In genomic region chr1:143929567-143930165, GRCm38 (mm10) we compare ENCODE assay signal across 26 mouse cellular contexts.
A peak's percentile ranks its signal among the peaks of the same experiment; 100 is the strongest.
DNase-seq lines count a peak whose midpoint lies in the region; ATAC-seq lines count a peak whose summit lies in the region.
"Had no signal": no experiment of that assay in that cellular context is flagged by ENCODE, and none has a peak within 500 bp of the region (broad histone marks: within the 10 kb centered on the region; RNA-seq: fewer than 3 reads in every experiment).

No protein-coding gene starts in this region.

- H3K27ac ChIP-seq in embryonic facial prominence, embryonic 11.5 days (replicated peaks; ENCODE audit: low read depth, low read length): no peak overlapping the region
- H3K27ac ChIP-seq in embryonic facial prominence, embryonic 10.5 days (replicated peaks): no peak overlapping the region
- no peak overlapping the region for H3K27ac ChIP-seq in embryonic facial prominence, embryonic 14.5 days (replicated peaks; ENCODE audit: low read depth, low read length)
- H3K27ac ChIP-seq in stomach, embryonic 16.5 days (ENCODE audit: low read length): no peak overlapping the region
- H3K27ac ChIP-seq: embryonic facial prominence, embryonic 15.5 days; gastrocnemius, adult 2 months; heart, embryonic 15.5 days; hindbrain, embryonic 10.5 days; hindbrain, embryonic 13.5 days; intestine, embryonic 15.5 days had no signal

- no peak for ATAC-seq in embryonic facial prominence, embryonic 11.5 days (replicated peaks; ENCODE audit: insufficient number of reproducible peaks, low FRiP score, low TSS enrichment, low read depth)
- ATAC-seq in embryonic facial prominence, embryonic 14.5 days (ENCODE audit: low read depth): peak; percentile 33; the same call in 1 of the 2 replicates
- peak; percentile 40; the same call in 1 of the 2 replicates for ATAC-seq in stomach, embryonic 16.5 days (ENCODE audit: insufficient read depth, low FRiP score)
- ATAC-seq: forebrain, embryonic 14.5 days; forebrain, postnatal 0 days; hindbrain, embryonic 16.5 days; intestine, embryonic 15.5 days; Patski had no signal

- no peak overlapping the region for H3K9ac ChIP-seq in embryonic facial prominence, embryonic 11.5 days (replicated peaks; ENCODE audit: low read length)
- no peak overlapping the region for H3K9ac ChIP-seq in embryonic facial prominence, embryonic 14.5 days (ENCODE audit: low read depth, low read length)
- no peak overlapping the region for H3K9ac ChIP-seq in stomach, embryonic 16.5 days (ENCODE audit: low read length)
- H3K9ac ChIP-seq: embryonic facial prominence, embryonic 15.5 days; forebrain, postnatal 0 days; heart, embryonic 12.5 days; heart, embryonic 15.5 days; hindbrain, embryonic 13.5 days; intestine, embryonic 15.5 days had no signal

- H3K27me3 ChIP-seq in embryonic facial prominence, embryonic 11.5 days (ENCODE audit: control insufficient read depth, insufficient read depth, low read length): no peaks in the 10 kb centered on the region
- no peaks in the 10 kb centered on the region for H3K27me3 ChIP-seq in embryonic facial prominence, embryonic 10.5 days (replicated peaks; ENCODE audit: low read depth, poor library complexity, severe bottlenecking)
- no peaks in the 10 kb centered on the region for H3K27me3 ChIP-seq in embryonic facial prominence, embryonic 14.5 days (replicated peaks; ENCODE audit: control insufficient read depth, insufficient read depth, low read length)
- no peaks in the 10 kb centered on the region for H3K27me3 ChIP-seq in stomach, embryonic 16.5 days (ENCODE audit: control insufficient read depth, insufficient read depth, low read length)
- H3K27me3 ChIP-seq: embryonic facial prominence, embryonic 15.5 days; heart, embryonic 12.5 days; heart, embryonic 15.5 days; hindbrain, embryonic 13.5 days; intestine, embryonic 15.5 days had no signal

- no peak overlapping the region for H3K4me2 ChIP-seq in embryonic facial prominence, embryonic 11.5 days (ENCODE audit: low read depth, low read length)
- no peak overlapping the region for H3K4me2 ChIP-seq in embryonic facial prominence, embryonic 14.5 days (ENCODE audit: low read depth, low read length)
- H3K4me2 ChIP-seq in stomach, embryonic 16.5 days (ENCODE audit: low read depth, low read length): no peak overlapping the region
- H3K4me2 ChIP-seq: embryonic facial prominence, embryonic 15.5 days; heart, embryonic 12.5 days; heart, embryonic 15.5 days; hindbrain, embryonic 13.5 days; intestine, embryonic 15.5 days had no signal

- WGBS in embryonic facial prominence, embryonic 11.5 days: 58% methylated on average over 5 of the region's 5 CpGs
- WGBS in embryonic facial prominence, embryonic 10.5 days: 71% methylated on average over 5 of the region's 5 CpGs
- 55% methylated on average over 5 of the region's 5 CpGs for WGBS in embryonic facial prominence, embryonic 14.5 days
- WGBS in stomach, embryonic 16.5 days: 54% methylated on average over 5 of the region's 5 CpGs

- H3K4me1 ChIP-seq in embryonic facial prominence, embryonic 11.5 days (ENCODE audit: control insufficient read depth, insufficient read depth, low read length): no peaks in the 10 kb centered on the region
- H3K4me1 ChIP-seq in embryonic facial prominence, embryonic 10.5 days: 0 out of 2 replicates have a peak, but pooled peaks cover 4% of the 10 kb centered on the region
- no peaks in the 10 kb centered on the region for H3K4me1 ChIP-seq in embryonic facial prominence, embryonic 14.5 days (ENCODE audit: control insufficient read depth, insufficient read depth, low read length)
- no peaks in the 10 kb centered on the region for H3K4me1 ChIP-seq in stomach, embryonic 16.5 days (ENCODE audit: control insufficient read depth, insufficient read depth, low read length)
- H3K4me1 ChIP-seq: embryonic facial prominence, embryonic 15.5 days; heart, embryonic 15.5 days; hindbrain, embryonic 13.5 days; intestine, embryonic 15.5 days had no signal

- H3K9me3 ChIP-seq in embryonic facial prominence, embryonic 11.5 days (replicated peaks; ENCODE audit: control insufficient read depth, low read length): no peaks in the 10 kb centered on the region
- no peaks in the 10 kb centered on the region for H3K9me3 ChIP-seq in embryonic facial prominence, embryonic 10.5 days
- H3K9me3 ChIP-seq in embryonic facial prominence, embryonic 14.5 days (ENCODE audit: control insufficient read depth, low read length): no peaks in the 10 kb centered on the region
- no peaks in the 10 kb centered on the region for H3K9me3 ChIP-seq in stomach, embryonic 16.5 days (replicated peaks; ENCODE audit: control insufficient read depth, low read length)
- H3K9me3 ChIP-seq: embryonic facial prominence, embryonic 15.5 days; heart, embryonic 12.5 days; heart, embryonic 15.5 days; hindbrain, embryonic 10.5 days; hindbrain, embryonic 13.5 days; intestine, embryonic 15.5 days had no signal

- DNase-seq in embryonic facial prominence, embryonic 11.5 days (ENCODE audit: low spot score): peak; percentile 19
- DNase-seq in embryonic facial prominence, embryonic 10.5 days (ENCODE audit: low spot score): no peak
- no peak for DNase-seq in embryonic facial prominence, embryonic 14.5 days (ENCODE audit: low spot score)
- no peak for DNase-seq in cerebellum, adult 11 months
- DNase-seq in heart, adult 18-20 months: no peak
- DNase-seq: adrenal gland, adult 8-10 months; adrenal gland, postnatal 25 days; cerebellum, adult 2 months; cerebellum, adult 9-11 months; cerebellum, postnatal 25 days; forebrain, postnatal 0 days; gastrocnemius, adult 2 months; gastrocnemius, postnatal 14 days; heart, adult 11 months; heart, postnatal 10 days; heart, postnatal 36 days had no signal

- no peak overlapping the region for H3K4me3 ChIP-seq in embryonic facial prominence, embryonic 11.5 days (ENCODE audit: low read depth, low read length)
- no peak overlapping the region for H3K4me3 ChIP-seq in embryonic facial prominence, embryonic 10.5 days
- H3K4me3 ChIP-seq in embryonic facial prominence, embryonic 14.5 days (ENCODE audit: low read depth, low read length): no peak overlapping the region
- no peak overlapping the region for H3K4me3 ChIP-seq in stomach, embryonic 16.5 days (replicated peaks; ENCODE audit: low read length)
- H3K4me3 ChIP-seq: embryonic facial prominence, embryonic 15.5 days; gastrocnemius, adult 2 months; heart, embryonic 12.5 days; heart, embryonic 15.5 days; hindbrain, embryonic 10.5 days; hindbrain, embryonic 13.5 days; intestine, embryonic 15.5 days had no signal

- no peaks in the 10 kb centered on the region for H3K36me3 ChIP-seq in embryonic facial prominence, embryonic 11.5 days (replicated peaks; ENCODE audit: control insufficient read depth, insufficient read depth, low read depth, low read length)
- H3K36me3 ChIP-seq in embryonic facial prominence, embryonic 10.5 days (replicated peaks): no peaks in the 10 kb centered on the region
- no peaks in the 10 kb centered on the region for H3K36me3 ChIP-seq in embryonic facial prominence, embryonic 14.5 days (ENCODE audit: control insufficient read depth, insufficient read depth, low read length)
- no peaks in the 10 kb centered on the region for H3K36me3 ChIP-seq in stomach, embryonic 16.5 days (ENCODE audit: control insufficient read depth, insufficient read depth, low read length)
- H3K36me3 ChIP-seq: embryonic facial prominence, embryonic 15.5 days; heart, embryonic 12.5 days; heart, embryonic 15.5 days; hindbrain, embryonic 10.5 days; hindbrain, embryonic 13.5 days; intestine, embryonic 15.5 days had no signal
